Mouse (Mus musculus): ENCODE measurements around the gene Papss1.

GRCm38 (mm10) chr3:131656032-131656431 lies 91.5 kb downstream of the Papss1 start:
- TF ChIP-seq TAL1 (IDR thresholded peaks at IDR 0.05; ENCODE audit: low read length) (no peak), GATA1 (IDR thresholded peaks at IDR 0.05; ENCODE audit: low read length) (no peak)
